Mouse (Mus musculus) brain, embryonic 14.5 days (tissue): ENCODE results near the gene Tbl1xr1. TPM values are rescaled to one million over a fixed set of nuclear protein-coding genes. Genes with fewer than 3 reads are reported as not detected.

Source experiments
- DNase-seq: peaks from one replicate; pipeline ENCODE4 v3.0.0-alpha.2; 2011; ENCODE audit warnings: low read depth
- CTCF ChIP-seq: fragments of 200-500 bp; IDR thresholded peaks from 2 replicates; pipeline ENCODE4 v1.5.1; 2012; ENCODE audit warnings: inconsistent platforms, mild to moderate bottlenecking, moderate library complexity, borderline replicate concordance; ENCODE audit not compliant: insufficient read depth, insufficient read length; ENCODE audit errors: extremely low read depth
- POLR2A ChIP-seq: fragments of 200-500 bp; IDR thresholded peaks from 2 replicates; pipeline ENCODE4 v1.6.1; 2012; ENCODE audit warnings: mild to moderate bottlenecking, inconsistent platforms, borderline replicate concordance; ENCODE audit not compliant: poor library complexity, insufficient read depth, insufficient read length, severe bottlenecking; ENCODE audit errors: extremely low read depth
- polyA plus RNA-seq: library from polyadenylated mRNA; depleted of rRNA; stranded (reverse); fragments of >200 nt; gene quantifications from 2 replicates; pipeline ENCODE4 v1.2.3, GENCODE M21; 2012

The Tbl1xr1 gene
- polyA plus RNA-seq, 1 experiment, result 36.1 TPM

- no peak for TF ChIP-seq CTCF
- TF ChIP-seq POLR2A, result no peak
- DNase-seq, result no peak
Measured at GRCm38 (mm10) chr3:22230635-22231034, 154.2 kb downstream of the Tbl1xr1 start.

GRCm38 (mm10) chr3:22238106-22238900 lies 161.9 kb downstream of the Tbl1xr1 start:
- no peak for DNase-seq
- TF ChIP-seq CTCF (no peak), POLR2A (no peak)
